Comparison of ENCODE assay signal across 29 mouse cellular contexts in genomic region chr7:25210482-25210881, GRCm38 (mm10). TPM values are rescaled to one million over a fixed set of nuclear protein-coding genes. Genes with fewer than 3 reads are reported as not detected.
A peak's percentile ranks its signal among the peaks of the same experiment; 100 is the strongest.
DNase-seq lines count a peak whose midpoint lies in the region; ATAC-seq lines count a peak whose summit lies in the region.
"Had no signal": no experiment of that assay in that cellular context is flagged by ENCODE, and none has a peak within 500 bp of the region (broad histone marks: within the 10 kb centered on the region; RNA-seq: fewer than 3 reads in every experiment).

No protein-coding gene starts in this region.

- H3K4me1 ChIP-seq in erythroblast, embryonic 14.5 days (ENCODE audit: control insufficient read depth): peaks cover 90% of the 10 kb centered on the region
- H3K4me1 ChIP-seq in liver, embryonic 15.5 days (replicated peaks): peaks cover 91% of the 10 kb centered on the region
- H3K4me1 ChIP-seq: embryonic facial prominence, embryonic 15.5 days; forebrain, embryonic 10.5 days; hindbrain, embryonic 13.5 days; limb, embryonic 13.5 days; midbrain, embryonic 10.5 days; midbrain, embryonic 15.5 days had no signal

- H3K9me3 ChIP-seq in erythroblast, embryonic 14.5 days (ENCODE audit: control insufficient read depth, low read length): no peaks in the 10 kb centered on the region
- no peaks in the 10 kb centered on the region for H3K9me3 ChIP-seq in liver, embryonic 15.5 days (replicated peaks)
- H3K9me3 ChIP-seq: embryonic facial prominence, embryonic 10.5 days; embryonic facial prominence, embryonic 15.5 days; forebrain, embryonic 10.5 days; heart, embryonic 10.5 days; hindbrain, embryonic 13.5 days; limb, embryonic 13.5 days; midbrain, embryonic 15.5 days had no signal

- H3K4me2 ChIP-seq in liver, embryonic 15.5 days: peak overlapping the region; percentile 73
- H3K4me2 ChIP-seq: embryonic facial prominence, embryonic 15.5 days; hindbrain, embryonic 13.5 days; limb, embryonic 13.5 days; lung, embryonic 14.5 days; midbrain, embryonic 15.5 days had no signal

- peaks cover 100% of the 10 kb centered on the region for H3K36me3 ChIP-seq in erythroblast, embryonic 14.5 days (ENCODE audit: control insufficient read depth)
- H3K36me3 ChIP-seq in liver, embryonic 15.5 days (replicated peaks): peaks cover 100% of the 10 kb centered on the region

- peak overlapping the region; percentile 59 for H3K4me3 ChIP-seq in erythroblast, embryonic 14.5 days (replicated peaks)
- no peak overlapping the region for H3K4me3 ChIP-seq in liver, embryonic 15.5 days (replicated peaks)
- H3K4me3 ChIP-seq: embryonic facial prominence, embryonic 10.5 days; embryonic facial prominence, embryonic 15.5 days; forebrain, embryonic 10.5 days; heart, embryonic 10.5 days; hindbrain, embryonic 13.5 days; limb, embryonic 13.5 days; midbrain, embryonic 10.5 days; midbrain, embryonic 15.5 days had no signal

- H3K27ac ChIP-seq in liver, embryonic 15.5 days (replicated peaks): peak overlapping the region; percentile 94
- H3K27ac ChIP-seq: embryonic facial prominence, embryonic 10.5 days; embryonic facial prominence, embryonic 15.5 days; forebrain, embryonic 10.5 days; heart, embryonic 10.5 days; hindbrain, embryonic 13.5 days; kidney, postnatal 0 days; limb, embryonic 13.5 days; midbrain, embryonic 10.5 days; midbrain, embryonic 15.5 days had no signal

- H3K9ac ChIP-seq in liver, embryonic 15.5 days: no peak overlapping the region
- H3K9ac ChIP-seq: embryonic facial prominence, embryonic 15.5 days; hindbrain, embryonic 13.5 days; limb, embryonic 13.5 days; lung, embryonic 14.5 days; midbrain, embryonic 15.5 days had no signal

- peak; percentile 23 for DNase-seq in retina, postnatal 7 days (ENCODE audit: low read depth, low spot score)
- DNase-seq in retina, embryonic 14.5 days (ENCODE audit: low spot score): no peak
- DNase-seq in cerebellum, adult 8-10 months: no peak
- DNase-seq in urinary bladder, adult 18-20 months (ENCODE audit: low spot score in 2 of 2): no peak
- no peak for DNase-seq in right cerebral cortex, postnatal 36 days (ENCODE audit: low spot score in 2 of 2)
- DNase-seq: adrenal gland, adult 8-10 months; heart, postnatal 4 days; kidney, adult 8-10 months; kidney, postnatal 4 days; lung, embryonic 14.5 days; lung, postnatal 14 days; spleen, adult 18-20 months; thymus, postnatal 4 days had no signal

- no peaks in the 10 kb centered on the region for H3K27me3 ChIP-seq in erythroblast, embryonic 14.5 days (ENCODE audit: control insufficient read depth)
- H3K27me3 ChIP-seq in liver, embryonic 15.5 days: no peaks in the 10 kb centered on the region
- H3K27me3 ChIP-seq: CH12.LX; embryonic facial prominence, embryonic 15.5 days; hindbrain, embryonic 13.5 days; limb, embryonic 13.5 days; midbrain, embryonic 15.5 days had no signal

- no peak for ATAC-seq in erythroblast, adult 5-6 weeks (replicated peaks; ENCODE audit: low FRiP score, poor library complexity, severe bottlenecking)
- ATAC-seq in liver, embryonic 15.5 days (ENCODE audit: insufficient read depth): no peak
- ATAC-seq: activated CD4-positive, CD25-positive, alpha-beta regulatory T cell, adult 4 months; forebrain, embryonic 16.5 days; intestine, embryonic 16.5 days; midbrain, embryonic 15.5 days had no signal

- WGBS in liver, embryonic 15.5 days (ENCODE audit: insufficient replicate concordance): 89% methylated on average over 4 of the region's 4 CpGs

RNA-seq across cellular contexts. Expression of gene Dedd2, which starts 9.9 kb away (rescaled TPM):
- polyA plus RNA-seq in erythroblast, embryonic 14.5 days (2012): 50.4 and 51.9 TPM in 2 replicates
- 53.8 and 59.1 TPM in 2 replicates for total RNA-seq in erythroblast, adult 5-6 weeks (2015; ENCODE audit: low replicate concordance)
- 164 and 194 TPM in 2 replicates for total RNA-seq in erythroblast, adult 5-6 weeks (2017; ENCODE audit: low replicate concordance)
- polyA plus RNA-seq in liver, embryonic 15.5 days (2015; fragmentation: Nextera tagmentation; extraction: Ambion mirVana): 35.4 and 39.1 TPM in 2 replicates

RNA-seq across cellular contexts. Expression of gene Zfp526, which starts 10.7 kb away (rescaled TPM):
- polyA plus RNA-seq in erythroblast, embryonic 14.5 days (2012): 1.1 and 1.5 TPM in 2 replicates
- total RNA-seq in erythroblast, adult 5-6 weeks (2015; ENCODE audit: low replicate concordance): 25.4 and 27.4 TPM in 2 replicates
- 33.7 and 37.7 TPM in 2 replicates for total RNA-seq in erythroblast, adult 5-6 weeks (2017; ENCODE audit: low replicate concordance)
- polyA plus RNA-seq in liver, embryonic 15.5 days (2015; fragmentation: Nextera tagmentation; extraction: Ambion mirVana): 1.8 and 2.1 TPM in 2 replicates

RNA-seq across cellular contexts. Expression of gene Gsk3a, which starts 27.2 kb away (rescaled TPM):
- polyA plus RNA-seq in erythroblast, embryonic 14.5 days (2012): 30.9 and 31.8 TPM in 2 replicates
- 35.2 and 39.5 TPM in 2 replicates for total RNA-seq in erythroblast, adult 5-6 weeks (2015; ENCODE audit: low replicate concordance)
- 24.2 and 29.0 TPM in 2 replicates for total RNA-seq in erythroblast, adult 5-6 weeks (2017; ENCODE audit: low replicate concordance)
- 6.4 and 7.4 TPM in 2 replicates for polyA plus RNA-seq in liver, embryonic 15.5 days (2015; fragmentation: Nextera tagmentation; extraction: Ambion mirVana)

RNA-seq across cellular contexts. Expression of gene Pou2f2, which starts 31.0 kb away (rescaled TPM):
- 0.29 and 0.33 TPM in 2 replicates for polyA plus RNA-seq in erythroblast, embryonic 14.5 days (2012)
- 3.1 and 4.8 TPM in 2 replicates for total RNA-seq in erythroblast, adult 5-6 weeks (2015; ENCODE audit: low replicate concordance)
- total RNA-seq in erythroblast, adult 5-6 weeks (2017; ENCODE audit: low replicate concordance): 0.56 and 1.2 TPM in 2 replicates
- 1.6 and 2.1 TPM in 2 replicates for polyA plus RNA-seq in liver, embryonic 15.5 days (2015; fragmentation: Nextera tagmentation; extraction: Ambion mirVana)

RNA-seq across cellular contexts. Expression of gene Erf, which starts 40.1 kb away (rescaled TPM):
- 3.2 and 3.6 TPM in 2 replicates for polyA plus RNA-seq in erythroblast, embryonic 14.5 days (2012)
- 3.3 and 3.6 TPM in 2 replicates for total RNA-seq in erythroblast, adult 5-6 weeks (2015; ENCODE audit: low replicate concordance)
- 2.4 and 2.6 TPM in 2 replicates for total RNA-seq in erythroblast, adult 5-6 weeks (2017; ENCODE audit: low replicate concordance)
- 4.6 and 4.8 TPM in 2 replicates for polyA plus RNA-seq in liver, embryonic 15.5 days (2015; fragmentation: Nextera tagmentation; extraction: Ambion mirVana)
